Mouse (Mus musculus) hindbrain, embryonic 15.5 days (tissue): ENCODE results near the gene Rita1. TPM values are rescaled to one million over a fixed set of nuclear protein-coding genes. Genes with fewer than 3 reads are reported as not detected.

ENCODE experiments used
- ATAC-seq: fragments of 200-750 bp; cut with Nextera tagmentation; 2 replicates; pipeline ENCODE4 v1.8.0; 2017; ENCODE audit warnings: low read depth, moderate number of reproducible peaks, moderate TSS enrichment; ENCODE audit not compliant: low FRiP score
- H3K27ac ChIP-seq: fragments of 300-500 bp; sonication (generic); replicated peaks from 2 replicates; pipeline ENCODE4 v1.5.1; 2015; ENCODE audit warnings: mild to moderate bottlenecking, inconsistent platforms
- H3K27me3 ChIP-seq: fragments of 300-500 bp; sonication (generic); 2 replicates; pipeline ENCODE4 v1.6.1; 2015; ENCODE audit warnings: control low read depth, inconsistent platforms
- H3K36me3 ChIP-seq: fragments of 300-500 bp; sonication (generic); 2 replicates; pipeline ENCODE4 v1.6.1; 2015; ENCODE audit warnings: control low read depth, inconsistent platforms
- H3K4me1 ChIP-seq: fragments of 300-500 bp; sonication (generic); replicated peaks from 2 replicates; pipeline ENCODE4 v1.6.1; 2015; ENCODE audit warnings: control low read depth, inconsistent platforms
- H3K4me2 ChIP-seq: fragments of 300-500 bp; sonication (generic); 2 replicates; pipeline ENCODE4 v1.6.1; 2015; ENCODE audit warnings: moderate library complexity, mild to moderate bottlenecking, inconsistent platforms
- H3K4me3 ChIP-seq: fragments of 300-500 bp; sonication (generic); 2 replicates; pipeline ENCODE4 v1.5.1; 2015; ENCODE audit warnings: mild to moderate bottlenecking, inconsistent platforms
- H3K9ac ChIP-seq: fragments of 300-500 bp; sonication (generic); 2 replicates; pipeline ENCODE4 v1.6.1; 2015; ENCODE audit warnings: inconsistent platforms
- H3K9me3 ChIP-seq: fragments of 300-500 bp; sonication (generic); 2 replicates; pipeline ENCODE4 v1.6.1; 2016; ENCODE audit warnings: control low read depth, inconsistent platforms
- WGBS: fragments of 180-500 bp; shearing (Covaris S2); methylation state at CpG from one replicate; pipeline ENCODE4 v1.1.7; 2015; 5-methylcytosine and 5-hydroxymethylcytosine counted together
- polyA plus RNA-seq: library from polyadenylated mRNA; unstranded; fragments of >200 nt; fragmentation: Nextera tagmentation; extraction: Ambion mirVana; gene quantifications from 2 replicates; pipeline ENCODE4 v1.2.1, GENCODE M21; 2015

Rita1 gene
- polyA plus RNA-seq, 1 experiment from 2014 or later = 31.1 TPM

DNA sequence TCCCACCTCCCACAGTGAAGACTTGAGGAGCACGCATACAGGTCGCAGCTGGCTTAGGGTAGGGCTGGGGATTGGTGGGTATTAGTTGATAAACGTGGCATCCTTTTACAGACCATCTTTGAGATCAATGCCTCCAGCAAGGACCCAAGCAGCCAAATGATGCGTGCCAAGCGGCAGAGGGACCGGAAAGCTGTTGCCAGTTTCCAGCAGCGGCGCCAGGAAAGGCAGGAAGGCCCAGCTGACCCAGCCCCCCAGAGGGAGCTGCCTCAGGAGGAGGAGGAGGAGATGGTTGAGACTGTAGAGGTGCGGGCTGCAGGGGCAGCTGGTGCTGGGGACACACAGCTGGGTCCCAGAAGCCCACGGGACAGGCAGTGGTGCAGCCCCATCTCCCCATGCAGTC, 12.0 kb upstream of the Rita1 start:
- Histone ChIP-seq H3K4me2 (no peak overlapping the region), H3K4me3 (no peak overlapping the region), H3K36me3 (peaks cover 59% of the 10 kb centered on the region), H3K4me1 (peaks cover 3% of the 10 kb centered on the region; the same call in 1 of the 2 replicates), H3K9ac (no peak overlapping the region), H3K9me3 (no peaks in the 10 kb centered on the region), H3K27ac (no peak overlapping the region), H3K27me3 (no peaks in the 10 kb centered on the region)
- WGBS = 84% methylated on average over 10 of the region's 10 CpGs
- no peak for ATAC-seq

DNA sequence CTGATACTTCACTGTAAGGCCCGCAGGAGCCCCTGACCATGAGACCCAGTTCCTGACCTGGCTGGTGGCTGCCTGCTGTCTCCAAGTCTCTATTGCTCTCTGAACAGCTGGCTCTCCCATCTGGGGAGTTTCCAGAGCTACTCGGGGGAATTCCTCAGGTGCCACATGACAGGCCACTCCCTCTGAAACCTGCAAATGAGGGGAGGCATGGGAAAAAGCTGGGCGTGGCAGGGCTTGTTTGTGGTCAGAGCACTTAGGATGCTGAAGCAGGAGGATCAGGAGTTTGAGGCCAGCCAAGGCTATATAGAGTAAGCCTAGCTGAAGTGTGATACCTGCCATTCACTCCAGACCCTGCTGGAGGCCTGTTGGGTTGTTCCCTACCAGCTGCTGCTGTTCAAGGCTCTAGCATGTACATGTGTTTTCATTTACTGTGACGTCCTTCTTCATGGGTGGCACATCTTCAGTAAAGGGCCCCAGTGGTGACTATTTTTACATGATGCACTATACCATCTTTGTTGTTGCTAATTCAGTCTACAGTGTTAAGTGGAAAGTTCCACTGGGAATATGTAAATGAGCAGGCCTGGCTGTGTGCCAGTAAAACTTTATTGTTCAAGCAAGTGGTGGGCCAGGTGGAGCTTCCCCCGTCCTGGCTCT, 9.9 kb upstream of the Rita1 start:
- Histone ChIP-seq H3K9ac (no peak overlapping the region), H3K36me3 (peaks cover 73% of the 10 kb centered on the region), H3K4me2 (no peak overlapping the region), H3K27me3 (no peaks in the 10 kb centered on the region), H3K4me1 (peaks cover 3% of the 10 kb centered on the region; the same call in 1 of the 2 replicates), H3K27ac (peak overlapping the region; percentile 38; the same call in 1 of the 2 replicates), H3K4me3 (no peak overlapping the region), H3K9me3 (no peaks in the 10 kb centered on the region)
- 66% methylated on average over 5 of the region's 5 CpGs for WGBS
- no peak for ATAC-seq

DNA sequence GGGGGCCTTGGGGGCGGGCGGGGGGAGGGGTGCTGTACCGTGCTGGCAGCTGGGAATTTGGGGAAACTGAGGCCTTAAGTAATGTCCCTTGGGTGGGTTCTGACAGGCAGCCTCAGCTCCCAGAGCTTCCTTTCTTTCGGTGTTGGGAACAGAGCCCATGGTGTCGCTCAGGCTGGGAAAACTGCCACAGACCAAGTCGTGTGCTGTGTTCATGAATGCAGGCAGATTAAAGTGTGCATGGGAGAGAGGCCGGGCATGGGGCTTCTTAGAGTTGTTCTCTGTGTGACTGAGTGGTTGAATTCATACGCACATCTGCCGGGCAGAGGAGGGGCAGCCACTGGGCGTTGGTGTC, 9.4 kb upstream of the Rita1 start:
- no peaks in the 10 kb centered on the region for H3K27me3 ChIP-seq
- peak overlapping the region; percentile 45; the same call in 1 of the 2 replicates for H3K27ac ChIP-seq
- H3K4me3 ChIP-seq = no peak overlapping the region
- peaks cover 73% of the 10 kb centered on the region for H3K36me3 ChIP-seq
- 81% methylated on average over 10 of the region's 10 CpGs for WGBS
- peaks cover 3% of the 10 kb centered on the region; the same call in 1 of the 2 replicates for H3K4me1 ChIP-seq
- no peak for ATAC-seq
- H3K9me3 ChIP-seq = no peaks in the 10 kb centered on the region
- H3K9ac ChIP-seq = no peak overlapping the region
- H3K4me2 ChIP-seq = no peak overlapping the region

DNA sequence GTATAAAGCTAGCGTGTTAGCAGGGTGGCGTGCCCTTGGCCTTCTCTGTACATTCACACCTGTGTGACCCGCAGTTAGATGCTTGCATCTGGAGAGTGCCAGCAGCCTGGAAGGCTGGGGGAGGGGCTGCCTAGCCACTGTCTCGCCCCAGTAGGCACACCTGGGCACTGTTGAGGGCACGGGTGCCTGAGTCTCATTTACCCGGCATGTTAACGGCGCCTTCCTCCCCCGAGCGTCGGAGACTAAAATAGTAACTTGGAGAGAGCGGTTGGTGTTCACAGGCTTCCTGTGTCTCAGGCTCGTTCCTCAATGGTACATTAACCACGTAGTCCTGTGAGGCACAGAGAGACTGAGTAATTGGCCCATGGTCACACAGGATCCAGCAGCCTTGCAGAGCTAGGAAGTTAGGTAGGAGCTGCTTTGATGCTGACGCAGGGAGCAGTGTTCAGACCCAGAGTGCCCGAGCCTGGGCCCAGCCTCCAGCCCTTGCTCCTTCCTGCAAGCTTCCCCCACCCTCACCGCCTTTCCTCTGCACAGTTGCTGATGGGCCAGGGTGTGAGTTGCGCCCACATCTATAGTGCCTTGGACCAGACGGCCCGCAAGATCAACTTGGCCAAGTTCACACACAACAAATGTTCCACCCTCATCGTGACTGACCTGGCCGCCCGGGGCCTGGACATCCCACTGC, 8.8 kb upstream of the Rita1 start:
- H3K27me3 ChIP-seq = no peaks in the 10 kb centered on the region
- H3K4me2 ChIP-seq = no peak overlapping the region
- H3K4me1 ChIP-seq = peaks cover 3% of the 10 kb centered on the region; the same call in 1 of the 2 replicates
- peaks cover 69% of the 10 kb centered on the region for H3K36me3 ChIP-seq
- WGBS = 89% methylated on average over 23 of the region's 23 CpGs
- no peak for ATAC-seq
- no peak overlapping the region for H3K4me3 ChIP-seq
- 0 out of 2 replicates have a peak overlapping the region, but pooled peaks have one; percentile 45 for H3K27ac ChIP-seq
- no peaks in the 10 kb centered on the region for H3K9me3 ChIP-seq
- H3K9ac ChIP-seq = no peak overlapping the region

DNA sequence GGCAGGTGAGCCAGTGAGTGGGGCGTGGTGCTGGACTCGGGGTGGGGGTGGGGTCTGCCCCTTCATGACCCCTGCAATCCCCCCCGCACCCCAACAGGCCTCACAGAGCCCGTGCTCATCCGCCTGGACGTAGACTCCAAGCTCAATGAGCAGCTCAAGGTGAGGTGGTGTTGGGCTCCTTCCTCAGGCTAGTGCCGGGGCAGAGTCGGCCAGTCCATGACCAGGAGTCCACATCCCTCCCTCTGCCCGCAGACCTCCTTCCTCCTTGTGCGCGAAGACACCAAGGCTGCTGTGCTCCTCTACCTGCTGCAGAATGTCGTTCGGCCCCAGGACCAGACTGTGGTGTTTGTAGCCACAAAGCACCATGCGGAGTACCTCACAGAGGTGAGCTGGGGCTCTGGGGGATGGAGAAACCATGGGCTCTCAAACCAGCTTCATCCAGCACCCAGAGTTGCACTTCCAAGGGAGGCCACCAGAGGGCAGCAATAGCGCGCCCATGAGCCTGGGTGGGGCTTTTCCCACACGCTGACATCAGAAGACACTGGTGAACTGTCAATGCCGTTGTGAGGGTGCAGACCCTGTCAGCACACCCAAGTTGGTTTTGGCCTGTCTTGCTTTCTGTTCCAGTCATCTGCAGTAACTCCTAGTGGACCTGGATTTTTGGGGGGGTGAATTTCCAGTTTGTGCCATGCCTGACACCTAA, 8.1 kb upstream of the Rita1 start:
- peaks cover 62% of the 10 kb centered on the region for H3K36me3 ChIP-seq
- no peak overlapping the region for H3K4me2 ChIP-seq
- peaks cover 3% of the 10 kb centered on the region; the same call in 1 of the 2 replicates for H3K4me1 ChIP-seq
- ATAC-seq = 0 out of 2 replicates have a peak, but pooled peaks have one; percentile 4
- no peaks in the 10 kb centered on the region for H3K27me3 ChIP-seq
- H3K9ac ChIP-seq = no peak overlapping the region
- H3K4me3 ChIP-seq = no peak overlapping the region
- H3K27ac ChIP-seq = no peak overlapping the region
- 71% methylated on average over 18 of the region's 18 CpGs for WGBS
- no peaks in the 10 kb centered on the region for H3K9me3 ChIP-seq

DNA sequence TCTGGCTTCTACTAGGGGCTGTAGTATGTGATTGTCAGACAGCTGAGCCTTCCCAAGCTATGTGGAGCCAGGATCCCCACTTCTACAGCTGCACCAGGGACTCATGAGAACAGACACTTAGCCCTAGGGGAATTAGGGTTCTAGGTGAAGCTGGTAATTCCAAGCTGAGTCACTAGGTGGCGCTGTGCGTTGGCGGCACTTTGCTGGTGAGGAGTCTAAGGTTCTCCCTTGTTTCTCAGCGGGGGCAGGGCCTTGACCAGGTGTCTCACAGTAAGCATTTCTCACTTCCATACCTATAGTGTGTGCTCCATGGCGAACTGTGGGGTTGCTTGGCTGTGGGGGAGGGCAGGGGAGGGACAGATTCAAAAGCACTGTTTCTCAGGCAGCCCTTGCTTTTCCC, 6.8 kb upstream of the Rita1 start:
- no peaks in the 10 kb centered on the region for H3K9me3 ChIP-seq
- H3K4me1 ChIP-seq = peaks cover 4% of the 10 kb centered on the region
- no peak overlapping the region for H3K4me3 ChIP-seq
- no peak for ATAC-seq
- WGBS = 15% methylated on average over 5 of the region's 5 CpGs
- peaks cover 52% of the 10 kb centered on the region for H3K36me3 ChIP-seq
- no peaks in the 10 kb centered on the region for H3K27me3 ChIP-seq
- no peak overlapping the region for H3K27ac ChIP-seq
- H3K4me2 ChIP-seq = no peak overlapping the region
- no peak overlapping the region for H3K9ac ChIP-seq

DNA sequence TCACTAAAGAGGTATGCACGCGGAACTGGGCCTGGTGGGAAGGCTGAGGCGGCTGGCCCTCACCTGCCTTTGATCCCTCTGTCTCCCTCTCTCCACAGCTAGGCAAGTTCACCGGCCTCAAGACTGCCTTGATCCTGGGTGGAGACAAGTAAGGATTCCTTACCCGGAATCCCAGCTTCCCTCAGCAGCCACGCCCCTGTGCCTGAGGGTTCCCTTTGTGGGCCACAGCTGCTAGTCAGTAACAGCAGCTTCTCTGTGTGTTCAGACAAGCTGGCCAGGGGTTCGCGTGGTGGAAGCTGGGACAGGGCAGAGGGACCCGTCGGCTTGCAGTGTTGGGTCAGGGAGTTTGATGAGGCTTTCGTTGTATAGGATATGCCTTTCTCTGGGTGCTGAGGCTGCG, 6.4 kb upstream of the Rita1 start:
- Histone ChIP-seq H3K4me2 (no peak overlapping the region), H3K36me3 (peaks cover 50% of the 10 kb centered on the region), H3K27ac (no peak overlapping the region), H3K4me3 (no peak overlapping the region), H3K9ac (no peak overlapping the region), H3K27me3 (no peaks in the 10 kb centered on the region), H3K4me1 (peaks cover 8% of the 10 kb centered on the region), H3K9me3 (no peaks in the 10 kb centered on the region)
- ATAC-seq = no peak
- 92% methylated on average over 12 of the region's 12 CpGs for WGBS

DNA sequence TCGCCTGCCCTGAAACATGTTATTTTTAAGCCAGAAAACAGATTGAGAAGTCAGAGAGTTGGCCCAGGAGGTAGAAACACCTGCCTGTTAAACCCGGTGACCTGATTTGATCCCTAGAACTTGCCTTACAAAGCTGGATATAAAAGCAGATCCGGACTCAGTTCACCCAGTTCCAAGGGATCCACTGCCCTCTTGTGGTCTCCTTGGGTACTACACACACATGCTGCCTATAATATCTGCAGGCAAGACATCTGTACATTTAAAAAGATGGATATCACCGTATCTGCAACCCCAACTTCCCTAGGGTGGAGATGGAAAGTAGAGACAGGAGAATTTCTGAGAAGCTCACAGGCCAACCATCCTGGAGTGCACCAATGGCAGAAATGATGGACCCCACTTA, 3.5 kb upstream of the Rita1 start:
- 96% methylated on average over 4 of the region's 4 CpGs for WGBS
- H3K27me3 ChIP-seq = no peaks in the 10 kb centered on the region
- no peak overlapping the region for H3K27ac ChIP-seq
- no peaks in the 10 kb centered on the region for H3K9me3 ChIP-seq
- no peak for ATAC-seq
- no peak overlapping the region for H3K4me3 ChIP-seq
- H3K4me1 ChIP-seq = peaks cover 18% of the 10 kb centered on the region
- peaks cover 37% of the 10 kb centered on the region for H3K36me3 ChIP-seq
- no peak overlapping the region for H3K4me2 ChIP-seq
- H3K9ac ChIP-seq = no peak overlapping the region

DNA sequence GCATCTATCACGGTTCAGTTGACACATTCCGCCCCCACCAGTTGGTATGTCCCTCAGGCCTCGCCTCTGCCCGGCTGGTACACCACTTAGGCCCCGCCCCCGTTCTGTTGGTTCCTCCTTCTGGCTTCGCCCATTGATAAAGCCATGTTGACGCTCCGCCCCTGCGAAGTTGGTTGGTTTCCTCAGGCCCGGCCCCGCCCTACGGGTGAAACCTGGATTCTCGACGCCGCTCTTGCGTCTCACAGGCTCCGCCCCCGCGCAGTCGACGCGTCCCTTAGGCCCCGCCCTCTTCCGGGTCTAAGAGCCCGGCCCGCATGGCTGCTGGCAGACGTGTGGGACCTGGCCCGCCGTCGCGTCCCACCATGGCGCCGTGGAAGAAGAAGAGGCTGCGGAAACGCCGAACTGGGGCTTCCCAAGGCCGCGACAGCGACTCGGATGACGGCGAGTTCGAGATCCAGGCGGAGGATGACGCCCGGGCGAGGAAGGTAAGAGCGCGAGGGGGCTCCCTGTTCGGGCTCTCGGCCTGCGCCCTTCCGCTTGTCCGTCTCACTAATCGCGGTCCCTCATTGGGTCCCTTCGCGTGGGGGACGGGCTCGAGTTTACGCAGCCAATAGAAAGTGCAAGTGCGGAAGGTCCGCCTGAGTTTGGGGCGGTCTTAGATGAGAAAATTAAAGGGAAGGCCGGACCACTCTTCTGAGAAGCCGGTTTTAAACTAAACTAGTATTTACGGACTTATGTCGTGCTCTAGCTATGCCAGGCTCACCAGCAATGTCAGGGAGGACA, 624 bp upstream of the Rita1 start:
- peak overlapping the region; percentile 71 for H3K4me3 ChIP-seq
- WGBS = under 1% methylated on average over 62 of the region's 69 CpGs
- H3K4me1 ChIP-seq = peaks cover 30% of the 10 kb centered on the region
- H3K27me3 ChIP-seq = no peaks in the 10 kb centered on the region
- H3K9ac ChIP-seq = peak overlapping the region; percentile 71
- peaks cover 15% of the 10 kb centered on the region; the same call in 1 of the 2 replicates for H3K36me3 ChIP-seq
- no peaks in the 10 kb centered on the region for H3K9me3 ChIP-seq
- H3K27ac ChIP-seq = peak overlapping the region; percentile 94
- ATAC-seq = peak; percentile 95
- H3K4me2 ChIP-seq = peak overlapping the region; percentile 78

DNA sequence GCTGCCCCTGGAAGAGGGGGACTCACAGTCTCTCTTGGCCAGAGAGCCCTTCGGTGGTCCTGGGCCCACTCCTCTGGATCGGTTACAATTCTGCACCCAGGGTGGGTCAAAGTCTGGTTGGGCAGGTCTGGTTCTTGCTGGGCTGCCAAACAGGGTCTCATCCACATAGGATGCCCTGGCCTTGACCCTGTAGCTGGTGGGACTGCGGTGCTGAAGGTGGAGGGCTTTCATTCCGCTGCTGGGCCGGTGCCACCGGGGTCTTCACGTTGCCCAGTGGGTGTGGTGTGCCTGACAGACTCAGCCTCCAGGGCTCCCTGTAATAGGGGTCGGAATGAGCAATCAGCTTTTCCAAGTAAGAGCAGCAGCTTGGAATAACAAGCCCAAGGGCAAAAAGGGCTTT, 973 bp downstream of the Rita1 start:
- no peak for ATAC-seq
- Histone ChIP-seq H3K4me3 (peak overlapping the region; percentile 71), H3K4me1 (peaks cover 30% of the 10 kb centered on the region), H3K27ac (no peak overlapping the region), H3K9ac (peak overlapping the region; percentile 71), H3K36me3 (peaks cover 5% of the 10 kb centered on the region; the same call in 1 of the 2 replicates), H3K27me3 (no peaks in the 10 kb centered on the region), H3K9me3 (no peaks in the 10 kb centered on the region), H3K4me2 (peak overlapping the region; percentile 57)
- WGBS = 44% methylated on average over 8 of the region's 8 CpGs

DNA sequence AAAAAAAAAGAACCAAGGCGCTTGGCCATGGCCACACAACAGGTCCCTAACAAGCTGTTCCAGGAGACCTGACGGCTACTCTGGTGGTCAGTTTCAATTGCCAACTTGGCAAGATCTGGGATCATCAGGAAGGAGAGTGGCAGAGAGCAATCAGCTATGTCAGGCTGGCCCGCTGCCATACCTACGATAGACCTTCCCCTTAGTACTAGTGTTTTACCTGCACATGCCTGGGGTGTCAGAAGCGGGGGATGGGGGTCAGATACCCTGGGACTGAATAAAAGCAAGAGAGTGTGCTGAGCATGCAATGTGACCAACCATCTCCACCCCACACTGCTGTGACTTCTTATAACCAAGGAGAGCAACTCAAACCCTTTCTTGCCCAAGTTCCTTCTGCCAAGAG, 1.5 kb downstream of the Rita1 start:
- peak overlapping the region; percentile 71 for H3K4me3 ChIP-seq
- H3K4me1 ChIP-seq = peaks cover 30% of the 10 kb centered on the region
- no peaks in the 10 kb centered on the region for H3K27me3 ChIP-seq
- 86% methylated on average over 5 of the region's 5 CpGs for WGBS
- H3K36me3 ChIP-seq = peaks cover 5% of the 10 kb centered on the region; the same call in 1 of the 2 replicates
- H3K4me2 ChIP-seq = peak overlapping the region; percentile 57
- H3K9ac ChIP-seq = peak overlapping the region; percentile 71; the same call in 1 of the 2 replicates
- ATAC-seq = no peak
- no peak overlapping the region for H3K27ac ChIP-seq
- H3K9me3 ChIP-seq = no peaks in the 10 kb centered on the region
